Mouse (Mus musculus): ENCODE results near the gene Prodh2. TPM values are rescaled to one million over a fixed set of nuclear protein-coding genes. Genes with fewer than 3 reads are reported as not detected.
"Not testable (repeated sequence)": the region's sequence is repeated elsewhere in the genome, so short reads cannot be mapped to it uniquely, and the experiment has no call there.

Gene Prodh2
- polyA plus RNA-seq, 1 experiment from 2014 or later: 1.00 TPM

DNA sequence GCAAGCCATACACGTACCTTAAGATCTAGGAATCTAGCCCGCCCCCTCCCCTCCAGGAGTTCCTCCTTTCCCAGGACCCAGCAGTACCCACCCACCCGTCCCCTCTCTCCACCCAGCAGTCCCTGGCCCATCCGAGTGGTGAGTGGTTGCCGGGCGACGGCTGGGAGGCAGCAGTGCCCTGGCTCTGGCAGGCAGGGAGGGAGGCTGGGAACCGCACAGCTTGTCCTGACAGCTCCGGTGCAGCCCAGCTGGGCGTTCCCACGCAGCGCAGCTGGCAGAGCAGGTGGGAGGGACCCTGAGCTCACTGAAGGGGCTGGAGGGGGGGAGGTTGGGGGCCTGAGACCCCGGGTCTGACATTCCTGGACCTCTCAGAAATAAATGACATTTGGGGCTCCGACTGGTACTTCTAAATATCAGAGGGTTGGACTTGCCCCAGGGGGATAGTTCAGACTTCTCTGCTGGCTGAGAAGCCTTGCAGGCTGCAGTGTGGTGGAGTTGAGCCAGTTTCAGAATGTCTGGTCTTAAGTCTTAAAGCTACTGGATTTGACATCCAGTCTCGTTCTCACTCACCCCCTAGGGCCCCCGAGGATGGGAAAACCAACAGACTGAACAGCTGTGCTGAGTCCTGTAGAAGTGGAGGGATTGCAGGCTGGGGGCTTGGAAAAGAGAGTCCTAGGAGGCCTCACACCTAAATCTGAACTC is 35.6 kb upstream of the Prodh2 start, which contains the start of the genes Kirrel2 and Nphs1:
Gene Kirrel2, minus strand, starts transcription at position 62 of the 702 bp plus-strand sequence.
Gene Nphs1, plus strand, starts transcription at position 687 of the 702 bp plus-strand sequence.
- H3K4me2 ChIP-seq: peak within 1 kb of the TSS; percentile 32
- no peaks in the 10 kb centered on the region; the same call in none of the 2 replicates for H3K4me1 ChIP-seq (replicated peaks)
- ATAC-seq (ENCODE audit: insufficient number of reproducible peaks, low FRiP score): 0 out of 2 replicates have a peak, but pooled peaks have one; percentile 11
- H3K27ac ChIP-seq (ENCODE audit: poor library complexity, severe bottlenecking): no peak within 1 kb of the TSS
- H3K4me3 ChIP-seq: peak within 1 kb of the TSS; percentile 1; the same call in 1 of the 2 replicates
- H3K9ac ChIP-seq: 0 out of 2 replicates have a peak within 1 kb of the TSS, but pooled peaks have one; percentile 13
- 3% methylated on average over 16 of the region's 16 CpGs for WGBS
- no peaks in the 10 kb centered on the region for H3K36me3 ChIP-seq
- peaks cover 99% of the 10 kb centered on the region for H3K27me3 ChIP-seq (replicated peaks)
- 0 out of 2 replicates have a peak, but pooled peaks cover 8% of the 10 kb centered on the region for H3K9me3 ChIP-seq (replicated peaks)

GRCm38 (mm10) chr7:30459484-30459883 is 33.9 kb upstream of the Prodh2 start:
- H3K9ac ChIP-seq: no peak overlapping the region
- H3K4me3 ChIP-seq: no peak overlapping the region
- H3K4me2 ChIP-seq: no peak overlapping the region
- no peaks in the 10 kb centered on the region; the same call in 1 of the 2 replicates for H3K4me1 ChIP-seq (replicated peaks)
- whole genome bisulfite sequencing: 32% methylated on average over 6 of the region's 6 CpGs
- H3K9me3 ChIP-seq (replicated peaks): 0 out of 2 replicates have a peak, but pooled peaks cover 8% of the 10 kb centered on the region
- H3K36me3 ChIP-seq: no peaks in the 10 kb centered on the region
- no peak for ATAC-seq (ENCODE audit: insufficient number of reproducible peaks, low FRiP score)
- no peak overlapping the region for H3K27ac ChIP-seq (ENCODE audit: poor library complexity, severe bottlenecking)
- H3K27me3 ChIP-seq (replicated peaks): peaks cover 96% of the 10 kb centered on the region

GRCm38 (mm10) chr7:30463568-30463967 is 29.9 kb upstream of the Prodh2 start:
- Histone ChIP-seq H3K27me3 (replicated peaks) (peaks cover 96% of the 10 kb centered on the region), H3K9me3 (replicated peaks) (no peaks in the 10 kb centered on the region), H3K9ac (no peak overlapping the region), H3K4me3 (no peak overlapping the region), H3K4me1 (replicated peaks) (peaks cover 6% of the 10 kb centered on the region), H3K36me3 (no peaks in the 10 kb centered on the region), H3K27ac (ENCODE audit: poor library complexity, severe bottlenecking) (no peak overlapping the region), H3K4me2 (no peak overlapping the region)
- whole genome bisulfite sequencing: 27% methylated on average over 7 of the region's 7 CpGs
- no peak for ATAC-seq (ENCODE audit: insufficient number of reproducible peaks, low FRiP score)

DNA sequence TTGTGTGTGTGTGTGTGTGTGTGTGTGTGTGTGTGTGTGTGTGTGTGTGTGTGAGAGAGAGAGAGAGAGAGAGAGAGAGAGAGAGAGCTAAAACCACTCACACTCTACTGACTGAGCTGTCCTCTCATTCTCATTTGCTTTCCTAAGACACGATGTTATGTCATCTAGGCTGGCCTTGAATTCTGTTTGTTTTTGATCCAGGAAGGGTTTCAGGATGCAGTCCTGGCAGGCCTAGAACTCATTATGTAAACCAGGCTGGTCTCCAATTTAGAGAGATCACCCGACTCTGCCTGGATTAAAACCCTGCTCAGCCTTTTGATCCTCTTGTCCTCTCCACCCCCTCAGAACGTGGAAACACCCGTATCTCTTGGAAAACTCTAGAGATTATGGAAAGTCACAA is 29.4 kb upstream of the Prodh2 start:
- no peak overlapping the region for H3K4me3 ChIP-seq
- 20% methylated on average over 4 of the region's 4 CpGs for WGBS
- H3K9me3 ChIP-seq (replicated peaks): no peaks in the 10 kb centered on the region
- no peak overlapping the region for H3K4me2 ChIP-seq
- H3K9ac ChIP-seq: no peak overlapping the region
- ATAC-seq (ENCODE audit: insufficient number of reproducible peaks, low FRiP score): no peak
- peaks cover 92% of the 10 kb centered on the region for H3K27me3 ChIP-seq (replicated peaks)
- H3K36me3 ChIP-seq: no peaks in the 10 kb centered on the region
- H3K27ac ChIP-seq (ENCODE audit: poor library complexity, severe bottlenecking): no peak overlapping the region
- H3K4me1 ChIP-seq (replicated peaks): peaks cover 6% of the 10 kb centered on the region

DNA sequence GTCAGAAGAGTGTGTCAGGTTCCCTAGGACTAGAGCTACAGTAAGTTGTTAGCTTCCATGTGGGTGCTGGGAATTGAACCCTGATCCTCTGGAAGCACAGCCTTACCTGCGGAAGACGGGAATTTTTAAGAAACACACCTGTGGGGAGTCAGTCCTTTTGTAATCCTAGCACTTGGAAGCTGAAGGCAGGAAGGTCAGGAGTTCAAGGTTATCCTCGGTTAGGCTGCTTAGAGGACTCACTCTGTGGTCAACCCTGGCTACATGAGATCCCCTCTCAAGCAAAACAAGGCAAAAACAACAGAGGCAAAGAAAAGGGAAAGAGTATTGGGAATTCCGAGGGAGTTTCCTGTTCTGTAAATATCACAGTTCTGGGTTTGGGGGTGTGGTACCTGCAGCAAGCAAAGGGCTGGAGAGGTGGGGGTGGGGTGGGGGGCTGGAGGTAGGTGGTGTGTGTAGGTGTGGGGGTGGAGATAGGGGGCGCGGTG is 28.6 kb upstream of the Prodh2 start:
- Histone ChIP-seq H3K27me3 (replicated peaks) (peaks cover 84% of the 10 kb centered on the region), H3K4me1 (replicated peaks) (peaks cover 6% of the 10 kb centered on the region), H3K4me2 (no peak overlapping the region), H3K27ac (ENCODE audit: poor library complexity, severe bottlenecking) (no peak overlapping the region), H3K9me3 (replicated peaks) (no peaks in the 10 kb centered on the region), H3K4me3 (no peak overlapping the region), H3K9ac (no peak overlapping the region), H3K36me3 (no peaks in the 10 kb centered on the region)
- ATAC-seq (ENCODE audit: insufficient number of reproducible peaks, low FRiP score): no peak
- WGBS: 15% methylated on average over 6 of the region's 6 CpGs

DNA sequence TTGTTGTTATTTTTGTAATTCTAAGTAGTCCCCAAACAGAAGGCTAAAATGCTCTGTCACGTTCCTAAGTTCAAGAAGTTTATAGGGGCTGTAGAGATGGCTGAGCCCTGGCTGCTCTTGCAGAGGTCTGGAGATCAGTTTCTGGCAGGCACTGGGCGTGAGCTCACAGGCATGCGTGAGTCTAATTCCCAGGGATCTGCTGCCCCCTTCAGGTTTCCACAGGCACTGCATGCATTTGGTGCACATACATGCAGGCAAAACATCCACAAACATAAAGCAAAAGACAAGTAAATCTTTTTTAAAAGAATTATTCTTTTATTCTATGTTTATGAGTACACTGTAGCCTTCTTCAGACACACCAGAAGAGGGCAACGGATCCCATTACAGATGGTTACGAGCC is 21.0 kb upstream of the Prodh2 start:
- peaks cover 31% of the 10 kb centered on the region for H3K27me3 ChIP-seq (replicated peaks)
- no peak overlapping the region for H3K27ac ChIP-seq (ENCODE audit: poor library complexity, severe bottlenecking)
- H3K9me3 ChIP-seq (replicated peaks): no peaks in the 10 kb centered on the region; the same call in none of the 2 replicates
- no peak overlapping the region for H3K4me2 ChIP-seq
- H3K4me3 ChIP-seq: no peak overlapping the region
- ATAC-seq (ENCODE audit: insufficient number of reproducible peaks, low FRiP score): no peak
- H3K36me3 ChIP-seq: no peaks in the 10 kb centered on the region
- H3K9ac ChIP-seq: no peak overlapping the region
- 42% methylated on average over 5 of the region's 5 CpGs for WGBS
- H3K4me1 ChIP-seq (replicated peaks): peaks cover 2% of the 10 kb centered on the region

DNA sequence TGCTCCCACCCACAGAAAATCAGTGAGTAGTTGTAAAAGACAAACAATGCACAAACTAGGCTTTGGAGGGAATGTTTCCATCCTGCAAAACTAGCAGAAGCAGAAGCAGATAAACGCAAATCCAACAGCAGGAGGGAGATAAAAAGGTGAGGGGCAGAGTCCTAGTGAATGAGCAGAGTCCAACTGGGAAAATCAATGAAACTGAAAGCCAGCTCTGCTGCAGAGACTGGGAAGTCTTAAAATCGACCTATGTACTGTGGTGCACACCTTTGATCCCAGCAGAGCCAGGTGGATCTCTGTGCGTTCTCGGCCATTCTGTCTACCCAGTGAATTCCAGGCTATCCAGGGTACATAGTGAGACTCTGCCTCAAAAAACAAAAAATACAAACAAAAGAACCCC is 18.4 kb upstream of the Prodh2 start:
- Histone ChIP-seq H3K27me3 (replicated peaks) (peaks cover 33% of the 10 kb centered on the region), H3K4me3 (no peak overlapping the region), H3K27ac (ENCODE audit: poor library complexity, severe bottlenecking) (no peak overlapping the region), H3K9ac (no peak overlapping the region), H3K9me3 (replicated peaks) (no peaks in the 10 kb centered on the region; the same call in none of the 2 replicates), H3K4me2 (no peak overlapping the region), H3K36me3 (no peaks in the 10 kb centered on the region), H3K4me1 (replicated peaks) (no peaks in the 10 kb centered on the region; the same call in 1 of the 2 replicates)
- ATAC-seq (ENCODE audit: insufficient number of reproducible peaks, low FRiP score): no peak
- 55% methylated on average over 4 of the region's 4 CpGs for WGBS

- not testable (repeated sequence) for H3K36me3 ChIP-seq; ATAC-seq (ENCODE audit: insufficient number of reproducible peaks, low FRiP score); H3K4me1 ChIP-seq (replicated peaks); H3K9ac ChIP-seq; H3K4me3 ChIP-seq; H3K4me2 ChIP-seq; H3K27ac ChIP-seq (ENCODE audit: poor library complexity, severe bottlenecking); H3K9me3 ChIP-seq (replicated peaks)
- H3K27me3 ChIP-seq (replicated peaks): peaks cover 30% of the 10 kb centered on the region
- WGBS: 83% methylated on average over 7 of the region's 7 CpGs
These were observed 17.3 kb upstream of the Prodh2 start for GRCm38 (mm10) chr7:30476136-30476535.

DNA sequence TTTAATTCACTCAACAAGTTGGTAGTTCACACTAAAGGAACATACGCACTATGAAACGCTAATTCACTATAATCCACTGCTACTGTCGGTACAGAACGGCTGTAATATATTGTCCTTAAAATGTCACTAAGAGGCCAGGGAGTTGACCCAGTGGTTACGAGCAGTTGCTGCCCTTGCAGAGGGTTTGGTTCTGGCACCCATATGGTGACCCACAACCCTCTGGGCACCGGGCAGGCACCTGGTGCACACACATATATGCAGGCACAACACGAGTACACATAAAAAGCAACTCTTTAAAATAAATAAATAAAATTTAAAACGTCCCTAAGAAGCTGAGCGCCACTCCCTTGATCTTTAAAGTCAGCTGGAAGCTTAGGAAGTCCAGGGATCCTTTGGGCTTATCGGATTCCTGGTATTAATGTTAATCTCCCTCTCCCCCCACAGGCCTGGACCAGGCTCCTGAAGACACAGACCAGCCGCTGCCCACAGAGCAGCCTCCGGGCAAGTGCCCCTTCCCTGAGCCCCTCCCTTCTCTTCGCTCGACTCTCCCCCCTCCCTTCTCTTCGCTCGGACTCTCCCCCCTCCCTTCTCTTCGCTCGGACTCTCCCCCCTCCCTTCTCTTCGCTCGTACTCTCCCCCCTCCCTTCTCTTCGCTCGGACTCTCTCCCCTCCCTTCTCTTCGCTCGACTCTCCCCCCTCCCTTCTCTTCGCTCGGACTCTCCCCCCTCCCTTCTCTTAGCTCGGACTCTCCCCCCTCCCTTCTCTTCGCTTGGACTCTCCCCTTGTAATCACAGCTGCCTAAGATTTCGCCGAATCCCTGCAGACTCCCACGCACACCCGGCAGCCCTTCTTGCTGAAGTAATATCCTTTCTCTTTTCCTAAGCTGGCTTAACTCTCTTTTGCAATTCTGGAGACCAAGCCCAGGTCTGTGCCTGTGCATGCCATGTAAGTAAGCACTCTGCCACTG is 15.7 kb upstream of the Prodh2 start:
- WGBS: 9% methylated on average over 31 of the region's 32 CpGs
- H3K4me3 ChIP-seq: peak overlapping the region; percentile 31
- no peak for ATAC-seq (ENCODE audit: insufficient number of reproducible peaks, low FRiP score)
- H3K9me3 ChIP-seq (replicated peaks): no peaks in the 10 kb centered on the region; the same call in 1 of the 2 replicates
- no peaks in the 10 kb centered on the region for H3K36me3 ChIP-seq
- H3K27ac ChIP-seq (ENCODE audit: poor library complexity, severe bottlenecking): no peak overlapping the region
- peak overlapping the region; percentile 63 for H3K4me2 ChIP-seq
- peaks cover 32% of the 10 kb centered on the region for H3K27me3 ChIP-seq (replicated peaks)
- no peak overlapping the region for H3K9ac ChIP-seq
- peaks cover 4% of the 10 kb centered on the region; the same call in 1 of the 2 replicates for H3K4me1 ChIP-seq (replicated peaks)

DNA sequence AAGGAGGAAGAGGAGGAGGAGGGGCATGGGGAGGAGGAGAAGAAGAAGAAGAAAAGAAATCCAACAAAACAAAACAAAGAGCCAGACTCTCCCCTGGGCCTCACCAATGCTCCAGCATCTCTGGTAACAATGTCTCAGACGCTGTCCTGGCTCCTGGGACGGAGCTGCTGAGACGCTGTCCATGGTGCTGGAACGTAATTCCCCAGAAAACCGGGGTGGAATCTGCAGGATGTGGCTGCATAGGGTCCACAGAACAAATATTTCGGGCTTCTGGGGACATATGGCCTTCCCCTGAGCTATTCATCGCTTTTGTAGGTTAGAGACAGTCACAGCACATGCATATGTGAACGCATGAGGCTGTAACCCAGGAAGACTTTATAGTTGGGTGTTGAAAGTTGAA is 9.2 kb upstream of the Prodh2 start:
- Histone ChIP-seq H3K4me2 (no peak overlapping the region), H3K27me3 (replicated peaks) (peaks cover 40% of the 10 kb centered on the region), H3K27ac (ENCODE audit: poor library complexity, severe bottlenecking) (no peak overlapping the region), H3K9me3 (replicated peaks) (no peaks in the 10 kb centered on the region), H3K9ac (no peak overlapping the region), H3K4me1 (replicated peaks) (0 out of 2 replicates have a peak, but pooled peaks cover 4% of the 10 kb centered on the region), H3K36me3 (no peaks in the 10 kb centered on the region), H3K4me3 (no peak overlapping the region)
- no peak for ATAC-seq (ENCODE audit: insufficient number of reproducible peaks, low FRiP score)
- 16% methylated on average over 8 of the region's 8 CpGs for WGBS

Data from heart, embryonic 12.5 days (tissue).